Mouse (Mus musculus): ENCODE data around the gene Foxa3.

DNA sequence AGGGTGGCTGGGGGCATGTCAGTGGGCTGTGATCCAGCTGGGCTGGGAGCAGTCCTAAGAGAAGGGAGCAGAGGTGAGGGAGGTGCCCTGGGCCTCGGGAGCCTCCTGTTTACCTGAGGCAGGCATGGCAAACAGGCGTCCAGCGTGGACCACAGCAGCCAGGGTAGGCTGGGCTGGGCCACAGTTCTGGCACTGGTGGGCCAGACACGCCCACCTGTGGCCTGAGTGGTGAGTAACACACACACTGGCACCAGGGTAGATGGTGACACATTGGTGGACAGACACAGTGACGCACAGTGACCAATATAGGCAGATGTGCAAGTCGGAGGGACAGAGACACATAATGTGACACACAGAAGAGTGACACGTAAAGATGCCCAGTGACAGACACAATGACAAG is 12.8 kb downstream of the Foxa3 start:
- no peak for TF ChIP-seq EP300 (IDR thresholded peaks at IDR 0.05; ENCODE audit: low read depth in 1 of 2, low read length in 2 of 2)
- TF ChIP-seq NELFE (IDR thresholded peaks at IDR 0.05; ENCODE audit: low read depth, low read length) = no peak
- no peak for TF ChIP-seq POLR2AphosphoS5 (IDR thresholded peaks at IDR 0.05; ENCODE audit: borderline replicate concordance, low read depth, low read length)

All from MEL (cell line).